Mouse (Mus musculus): ENCODE measurements around the gene Gm26602. TPM values are rescaled to one million over a fixed set of nuclear protein-coding genes. Genes with fewer than 3 reads are reported as not detected.
"Not testable (repeated sequence)": the region's sequence is repeated elsewhere in the genome, so short reads cannot be mapped to it uniquely, and the experiment has no call there.

The Gm26602 gene
- total RNA-seq, 4 experiments from 2014 or later, result not detected

DNA sequence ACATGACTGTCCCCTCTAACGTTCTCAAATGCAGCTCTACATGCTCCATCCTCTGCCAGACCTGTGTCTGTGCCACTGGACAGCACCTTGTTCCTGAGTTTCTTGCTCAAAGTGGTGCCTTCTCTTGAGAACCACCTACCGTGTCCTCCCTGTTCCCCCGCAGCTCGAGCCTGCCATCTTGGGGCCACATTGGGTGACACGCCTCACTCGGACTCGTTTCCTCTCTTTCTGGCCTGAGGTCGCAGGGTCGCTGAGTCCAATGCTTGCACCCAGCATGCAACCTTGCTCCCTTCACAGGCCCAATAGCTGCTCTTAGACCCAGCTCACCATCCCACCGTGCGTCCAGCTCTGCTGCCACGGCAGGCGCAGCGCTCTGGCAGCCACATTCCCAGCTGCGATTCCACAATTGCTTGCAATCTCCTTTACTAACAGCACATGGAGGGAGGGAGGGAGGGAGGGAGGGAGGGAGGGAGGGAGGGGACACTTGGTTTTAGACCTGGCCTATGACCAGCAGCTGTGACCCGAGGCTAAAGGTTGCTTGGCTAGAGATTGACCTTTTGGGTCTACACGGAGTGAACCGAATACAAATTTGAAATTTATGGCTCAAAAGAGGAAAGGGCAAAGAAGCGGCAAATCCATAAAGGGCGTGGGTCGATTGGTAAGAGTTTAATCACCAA, 47.6 kb downstream of the Gm26602 start:
- peak; percentile 56 to 71 for DNase-seq (ENCODE audit: low spot score in 2 of 2)

DNA sequence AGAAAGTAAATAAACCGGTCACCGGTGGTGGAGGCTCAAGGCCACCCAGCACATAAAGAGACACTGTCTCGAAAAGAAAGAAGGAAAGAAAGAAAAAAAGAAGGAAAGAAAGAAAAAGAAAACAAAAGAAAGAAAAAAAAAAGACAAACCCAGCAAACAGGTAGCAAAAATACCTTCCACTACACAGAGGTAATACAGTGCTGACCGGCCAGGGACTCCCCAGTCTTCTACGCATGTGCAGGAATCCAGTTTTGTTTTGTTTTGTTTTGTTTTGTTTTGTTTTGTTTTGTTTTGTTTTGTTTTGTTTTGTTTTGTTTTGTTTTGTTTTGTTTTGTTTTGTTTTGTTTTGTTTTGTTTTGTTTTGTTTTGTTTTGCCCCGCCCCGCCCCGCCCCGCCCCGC, 48.8 kb downstream of the Gm26602 start:
- not testable (repeated sequence) for DNase-seq (ENCODE audit: low spot score in 2 of 2)

DNA sequence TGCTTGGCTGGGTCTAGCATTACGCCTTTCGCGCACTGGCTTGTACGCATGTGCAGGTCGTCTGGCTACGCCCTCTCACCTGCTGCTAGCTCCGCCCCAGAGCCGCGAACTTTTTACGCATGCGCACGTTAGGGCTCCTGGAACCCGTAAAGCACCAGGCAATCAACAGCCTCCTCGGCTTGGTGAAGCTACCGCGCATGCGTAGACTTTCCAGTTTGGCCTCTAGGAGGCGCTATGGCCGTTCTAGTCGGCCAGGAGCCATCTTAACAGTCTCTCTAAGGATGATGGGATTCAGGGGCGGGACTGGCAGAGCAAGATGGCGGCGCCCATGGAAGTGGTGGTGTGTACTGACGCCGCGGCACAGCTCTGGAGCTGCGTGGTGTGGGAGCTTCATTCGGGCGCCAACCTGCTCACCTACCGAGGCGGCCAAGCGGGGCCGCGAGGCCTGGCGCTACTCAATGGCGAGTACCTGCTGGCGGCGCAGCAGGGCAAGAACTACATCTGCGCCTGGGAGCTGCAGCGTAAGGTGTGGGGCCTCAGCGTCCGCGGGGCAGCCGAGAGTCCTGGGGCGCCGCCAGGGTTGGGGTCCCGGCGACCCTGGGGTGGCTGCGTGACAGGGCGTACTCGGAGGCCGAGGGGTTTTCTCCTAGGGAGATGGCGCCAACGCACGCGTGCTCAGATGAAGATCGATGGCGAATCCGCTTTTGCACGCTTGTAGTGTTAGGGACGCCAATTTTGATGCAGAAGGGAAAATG, 49.4 kb downstream of the Gm26602 start, which contains the start of gene Wdr18:
Wdr18 (plus strand) TSS at position 306 of the 755 bp plus-strand sequence.
- peak; percentile 99 to 100 for DNase-seq (ENCODE audit: low spot score in 2 of 2)

Small RNA genes within 50 kb of the gene (microRNA-seq; reads per million reads assigned to microRNA genes)
- 0 reads per million in 2 experiments for gene Mir6910

Other genes with a start within 250 kb of the Gm26602 start
- not detected for gene Madcam1, start 246.3 kb upstream of the Gm26602 start, total RNA-seq (2022)
- 10 to 100 TPM; 48.4 to 72.6 (median 64.3) TPM for gene Tpgs1, start 241.5 kb upstream of the Gm26602 start, total RNA-seq (2022)
- 10 to 100 TPM; 57.9 to 67.0 (median 66.1) TPM for gene Cdc34, start 228.7 kb upstream of the Gm26602 start, total RNA-seq (2022)
- 1 to 10 TPM; 2.3 to 3.5 (median 3.3) TPM for gene Gzmm, start 221.8 kb upstream of the Gm26602 start, total RNA-seq (2022)
- gene Bsg, start 206.4 kb upstream of the Gm26602 start, total RNA-seq (2022), result 100 to 1,000 TPM; 515 to 593 (median 535) TPM
- 100 to 1,000 TPM; 120 to 128 (median 121) TPM for gene Hcn2, start 194.2 kb upstream of the Gm26602 start, total RNA-seq (2022)
- 10 to 100 TPM; 44.5 to 58.2 (median 51.3) TPM for gene Polrmt, start 164.3 kb upstream of the Gm26602 start, total RNA-seq (2022)
- gene Fgf22, start 155.8 kb upstream of the Gm26602 start, total RNA-seq (2022), result 1 to 10 TPM; 1.7 to 4.6 (median 2.4) TPM
- 10 to 100 TPM; 72.4 to 82.9 (median 75.8) TPM for gene Rnf126, start 143.9 kb upstream of the Gm26602 start, total RNA-seq (2022)
- gene Fstl3, start 133.6 kb upstream of the Gm26602 start, total RNA-seq (2022), result 1 to 10 TPM; 2.2 to 2.9 (median 2.4) TPM
- under 1 TPM in 3 of 4 experiments, not detected in 1; 0.43 to 0.83 (median 0.50) TPM for gene Prss57, start 119.9 kb upstream of the Gm26602 start, total RNA-seq (2022)
- gene Palm, start 117.3 kb upstream of the Gm26602 start, total RNA-seq (2022), result 100 to 1,000 TPM; 244 to 264 (median 260) TPM
- 1 to 10 TPM in 2 of 4 experiments, not detected in 2; 1.6 to 1.9 TPM for gene Misp, start 89.9 kb upstream of the Gm26602 start, total RNA-seq (2022)
- gene Ptbp1, start 56.4 kb upstream of the Gm26602 start, total RNA-seq (2022), result 10 to 100 TPM; 67.7 to 76.4 (median 73.7) TPM
- gene Prtn3, start 36.4 kb upstream of the Gm26602 start, total RNA-seq (2022), result 1 to 10 TPM; 1.2 to 2.3 (median 1.5) TPM
- 10 to 100 TPM; 34.6 to 41.0 (median 38.0) TPM for gene Plppr3, start 36.2 kb upstream of the Gm26602 start, total RNA-seq (2022)
- not detected for gene Elane, start 24.6 kb upstream of the Gm26602 start, total RNA-seq (2022)
- under 1 TPM in 1 of 4 experiments, not detected in 3; 0.39 TPM for gene Cfd, start 20.0 kb upstream of the Gm26602 start, total RNA-seq (2022)
- 10 to 100 TPM; 50.4 to 61.2 (median 57.1) TPM for gene Med16, start 1.9 kb upstream of the Gm26602 start, total RNA-seq (2022)
- 1 to 10 TPM; 6.3 to 8.3 (median 7.6) TPM for gene Kiss1r, start 6.1 kb downstream of the Gm26602 start, total RNA-seq (2022)
- gene R3hdm4, start 10.4 kb downstream of the Gm26602 start, total RNA-seq (2022), result 100 to 1,000 TPM; 340 to 392 (median 347) TPM
- 10 to 100 TPM in 1 of 4 experiments, 1 to 10 TPM in 3; 6.6 to 11.8 (median 7.5) TPM for gene Arid3a, start 16.2 kb downstream of the Gm26602 start, total RNA-seq (2022)
- 10 to 100 TPM; 42.9 to 50.8 (median 48.6) TPM for gene Wdr18, start 49.3 kb downstream of the Gm26602 start, total RNA-seq (2022)
- under 1 TPM in 2 of 4 experiments, not detected in 2; 0.19 to 0.20 TPM for gene Grin3b, start 59.9 kb downstream of the Gm26602 start, total RNA-seq (2022)
- gene Tmem259, start 73.5 kb downstream of the Gm26602 start, total RNA-seq (2022), result 100 to 1,000 TPM; 111 to 119 (median 116) TPM
- 1 to 10 TPM; 5.3 to 9.8 (median 6.6) TPM for gene Cnn2, start 77.7 kb downstream of the Gm26602 start, total RNA-seq (2022)
- 10 to 100 TPM; 12.4 to 13.6 (median 13.3) TPM for gene Abca7, start 85.6 kb downstream of the Gm26602 start, total RNA-seq (2022)
- gene Arhgap45, start 105.8 kb downstream of the Gm26602 start, total RNA-seq (2022), result 10 to 100 TPM in 2 of 4 experiments, 1 to 10 TPM in 2; 2.8 to 14.1 (median 8.2) TPM
- 10 to 100 TPM; 64.2 to 86.7 (median 75.4) TPM for gene Polr2e, start 128.9 kb downstream of the Gm26602 start, total RNA-seq (2022)
- 100 to 1,000 TPM; 433 to 528 (median 468) TPM for gene Gpx4, start 136.3 kb downstream of the Gm26602 start, total RNA-seq (2022)
- 10 to 100 TPM; 19.9 to 52.8 (median 29.8) TPM for gene Sbno2, start 194.7 kb downstream of the Gm26602 start, total RNA-seq (2022)
- gene Stk11, start 204.9 kb downstream of the Gm26602 start, total RNA-seq (2022), result 100 to 1,000 TPM in 1 of 4 experiments, 10 to 100 TPM in 3; 94.2 to 111 (median 96.5) TPM
- gene Atp5d, start 227.8 kb downstream of the Gm26602 start, total RNA-seq (2022), result 100 to 1,000 TPM; 315 to 328 (median 323) TPM
- 100 to 1,000 TPM; 295 to 345 (median 308) TPM for gene Cbarp, start 230.0 kb downstream of the Gm26602 start, total RNA-seq (2022)
- 10 to 100 TPM; 47.2 to 63.6 (median 58.0) TPM for gene Midn, start 237.4 kb downstream of the Gm26602 start, total RNA-seq (2022)